Mouse (Mus musculus) embryonic fibroblast, embryonic 13.5 days (primary cell): ENCODE results near the gene Acbd4.

Source experiments
- CTCF ChIP-seq: IDR thresholded peaks from 2 replicates; pipeline ENCODE4 v1.5.1; 2011; ENCODE audit warnings: mild to moderate bottlenecking, control low read depth, low read length, moderate library complexity, borderline replicate concordance; ENCODE audit not compliant: insufficient read depth
- POLR2A ChIP-seq: IDR thresholded peaks from 2 replicates; pipeline ENCODE4 v1.6.1; 2011; ENCODE audit warnings: low read depth, mild to moderate bottlenecking, control low read depth, low read length, moderate library complexity

DNA sequence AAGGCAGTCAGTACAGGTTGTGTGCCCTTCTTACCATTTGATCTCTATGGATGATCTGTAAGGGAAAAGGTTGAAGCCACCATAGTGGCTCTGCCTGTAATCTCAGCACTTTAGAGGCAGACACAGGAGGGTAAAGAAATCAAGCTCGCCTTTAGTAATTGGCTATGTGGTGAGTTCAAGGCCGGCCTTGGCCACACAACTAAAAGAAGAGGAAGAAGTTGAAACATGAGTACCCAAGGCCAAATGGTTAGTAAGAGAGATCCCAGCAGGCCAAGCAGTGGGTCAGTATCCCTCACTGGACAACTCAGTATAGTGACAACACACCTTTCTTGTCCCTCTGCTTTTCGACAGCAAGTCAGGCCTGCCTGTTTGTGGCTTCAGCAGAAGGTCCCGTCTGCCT is 48.3 kb downstream of the Acbd4 start:
- TF ChIP-seq CTCF (no peak), POLR2A (no peak)
